Mouse (Mus musculus) cerebellum, postnatal 14 days (tissue): ENCODE data around the gene Pnpla6.
A peak's percentile ranks its signal among the peaks of the same experiment; 100 is the strongest.
"Not testable (repeated sequence)": the region's sequence is repeated elsewhere in the genome, so short reads cannot be mapped to it uniquely, and the experiment has no call there.

Experiments
- DNase-seq, 2 experiments: peaks; one replicate each; pipeline ENCODE4 v3.0.0; 2021; ENCODE audit warnings: mixed read lengths in 2 of 2

Pnpla6 gene

DNA sequence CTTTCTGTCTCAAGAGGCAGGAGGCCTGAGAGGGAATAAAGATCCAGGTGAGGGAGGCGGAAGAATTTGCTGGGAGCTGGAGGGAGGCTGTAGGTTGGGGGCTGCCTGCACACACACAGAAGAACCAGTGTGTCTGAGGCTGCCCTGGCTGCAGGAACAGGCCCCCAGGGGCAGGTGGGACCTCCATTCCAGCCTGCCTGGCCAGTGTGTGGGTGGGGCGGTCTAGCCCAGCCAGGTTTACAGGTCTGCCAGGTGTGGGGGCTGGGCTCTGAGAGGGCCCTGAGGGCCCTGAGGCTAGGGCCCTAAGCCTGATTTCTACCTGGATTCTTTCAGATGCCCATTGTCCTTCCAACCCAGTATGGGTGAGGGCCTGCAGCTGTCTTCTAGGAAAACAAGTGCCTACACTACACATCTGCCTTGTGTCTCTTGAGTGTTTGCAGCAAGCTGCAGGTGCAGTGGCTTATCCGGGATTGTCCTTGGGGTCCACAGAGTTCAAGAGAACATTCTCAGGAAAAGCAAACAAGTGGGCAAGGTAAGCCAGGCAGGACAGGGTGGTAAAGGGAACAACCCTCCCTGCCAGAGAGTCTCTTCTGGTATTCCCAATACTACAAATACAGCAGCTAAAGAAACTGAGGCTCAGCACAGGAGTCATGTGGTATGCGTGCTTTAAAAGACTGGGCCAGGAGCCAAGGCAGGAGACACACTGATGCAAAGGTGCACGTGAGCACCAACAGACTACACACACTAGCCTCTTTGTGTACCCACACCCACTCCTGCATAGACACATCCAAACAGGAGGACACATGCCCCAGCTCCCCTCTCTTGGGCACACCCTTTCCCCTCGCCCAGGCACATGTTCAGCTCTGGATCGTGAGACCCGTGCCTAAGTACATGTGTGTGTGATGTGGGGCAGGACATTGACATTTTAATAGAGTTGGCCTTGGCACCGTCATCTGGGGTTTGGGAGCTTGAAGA, 64.5 kb downstream of the Pnpla6 start:
- DNase-seq, result no peak

DNA sequence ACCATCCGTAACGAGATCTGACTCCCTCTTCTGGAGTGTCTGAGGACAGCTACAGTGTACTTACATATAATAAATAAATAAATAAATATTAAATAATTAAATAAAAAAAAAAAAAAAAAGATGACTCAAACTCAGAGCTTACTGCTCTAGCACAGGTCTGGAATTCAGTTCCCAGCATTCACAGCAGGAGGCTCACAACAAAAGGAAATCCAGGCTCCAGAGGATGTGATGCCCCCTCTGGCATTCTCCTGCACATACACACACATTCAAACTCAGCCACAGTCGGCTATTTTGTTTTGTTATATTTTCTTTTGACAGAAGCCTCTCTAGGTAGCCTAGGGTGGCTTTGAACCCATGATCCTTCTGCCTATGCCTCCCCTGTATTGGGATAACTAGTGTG, 66.8 kb downstream of the Pnpla6 start:
- not testable (repeated sequence) for DNase-seq

DNA sequence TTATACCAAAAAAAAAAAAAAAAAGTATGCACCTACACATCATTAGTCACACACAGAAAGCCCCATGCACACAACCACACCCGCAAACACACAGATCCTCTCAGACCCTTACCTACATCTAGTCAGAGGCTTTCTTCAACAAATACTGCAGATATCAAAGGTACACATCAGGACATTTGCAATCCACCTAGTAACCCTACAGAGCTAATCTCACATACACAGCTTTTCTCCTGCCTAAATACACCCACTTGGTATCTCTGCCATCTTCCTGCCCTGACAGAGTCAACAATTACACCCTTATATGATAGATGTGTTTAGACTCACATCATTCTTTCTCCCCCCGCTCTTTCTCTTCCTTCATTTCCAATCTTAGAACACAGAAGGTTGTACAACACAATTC, 71.3 kb downstream of the Pnpla6 start:
- no peak for DNase-seq

DNA sequence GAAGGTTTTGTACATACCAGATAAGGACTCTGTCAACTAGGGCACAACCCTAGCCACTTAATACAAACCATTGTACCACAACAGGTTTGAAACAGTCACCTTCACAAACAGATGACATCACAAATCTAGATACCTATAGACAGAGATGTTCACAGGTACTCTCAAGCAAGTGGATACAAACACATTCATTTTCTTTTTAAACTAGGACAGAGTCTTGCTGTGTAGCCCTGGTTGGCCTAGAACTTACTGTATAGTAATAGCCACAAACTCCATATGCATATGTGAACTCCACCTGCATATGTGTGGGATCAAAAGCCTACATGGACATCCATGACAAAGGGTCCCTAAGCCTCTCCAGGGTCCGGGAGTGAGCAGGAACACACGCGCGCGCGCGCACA, 71.8 kb downstream of the Pnpla6 start, which contains the start of gene Camsap3:
TSS of gene Camsap3 (plus strand) at position 301 of the 398 bp plus-strand sequence.
- DNase-seq, result no peak

DNA sequence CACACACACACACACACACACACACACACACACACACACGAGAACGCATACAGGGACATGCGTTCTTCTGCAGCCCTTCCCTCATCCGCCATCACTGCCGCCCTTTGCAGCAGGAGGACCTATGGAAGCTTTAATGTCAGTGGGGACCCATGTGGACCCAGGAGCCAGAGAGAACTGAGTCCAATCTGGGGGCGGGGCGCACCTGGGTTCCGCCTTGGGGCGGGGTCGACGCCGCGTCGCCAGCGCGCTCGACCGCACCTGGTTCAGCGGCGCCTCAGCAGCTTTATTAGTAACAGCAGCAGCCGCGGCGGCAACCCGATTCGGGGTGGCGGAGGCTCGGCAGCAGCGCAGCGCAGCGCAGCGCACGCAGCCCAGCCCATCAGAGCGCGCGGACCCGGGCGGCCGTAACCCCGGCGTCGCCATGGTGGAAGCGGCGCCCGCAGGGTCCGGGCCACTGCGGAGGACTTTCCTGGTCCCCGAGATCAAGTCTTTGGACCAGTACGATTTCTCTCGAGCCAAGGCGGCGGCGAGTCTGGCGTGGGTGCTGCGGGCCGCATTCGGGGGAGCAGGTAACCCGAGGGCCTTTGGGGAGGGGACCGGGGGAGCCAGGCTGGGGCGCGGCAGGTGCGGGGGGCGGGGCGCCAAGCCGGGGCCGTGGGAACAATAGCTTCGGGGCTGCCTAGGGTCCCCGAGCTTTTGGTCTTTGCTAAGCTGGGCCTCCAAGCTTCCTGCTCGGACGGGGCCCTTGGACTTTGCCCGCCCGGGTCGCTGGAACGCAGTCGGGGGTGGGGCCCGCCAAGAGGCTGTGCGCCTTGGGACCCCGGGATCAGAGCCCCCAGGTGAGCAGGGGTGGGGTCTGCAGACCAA, 72.4 kb downstream of the Pnpla6 start:
- DNase-seq, result peak; percentile 81 to 83

DNA sequence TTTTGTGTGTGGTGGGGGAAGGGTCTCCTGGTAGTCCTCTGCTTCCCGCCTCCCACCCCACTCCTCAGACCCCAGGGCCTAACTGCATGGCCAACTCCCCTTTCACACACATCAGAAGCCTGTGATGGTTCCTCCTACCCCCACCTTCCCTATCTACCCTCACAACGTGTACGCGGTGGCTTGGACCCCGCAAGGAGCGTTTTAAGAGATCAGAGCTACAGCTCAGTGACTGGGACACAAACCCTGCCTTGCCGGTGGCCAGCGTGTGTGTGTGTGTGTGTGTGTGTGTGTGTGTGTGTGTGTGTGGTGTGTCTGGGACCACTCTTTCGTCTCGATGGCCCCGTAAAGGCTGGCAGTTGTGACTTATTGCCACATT, 73.1 kb downstream of the Pnpla6 start:
- DNase-seq, result peak; percentile 36 to 52

DNA sequence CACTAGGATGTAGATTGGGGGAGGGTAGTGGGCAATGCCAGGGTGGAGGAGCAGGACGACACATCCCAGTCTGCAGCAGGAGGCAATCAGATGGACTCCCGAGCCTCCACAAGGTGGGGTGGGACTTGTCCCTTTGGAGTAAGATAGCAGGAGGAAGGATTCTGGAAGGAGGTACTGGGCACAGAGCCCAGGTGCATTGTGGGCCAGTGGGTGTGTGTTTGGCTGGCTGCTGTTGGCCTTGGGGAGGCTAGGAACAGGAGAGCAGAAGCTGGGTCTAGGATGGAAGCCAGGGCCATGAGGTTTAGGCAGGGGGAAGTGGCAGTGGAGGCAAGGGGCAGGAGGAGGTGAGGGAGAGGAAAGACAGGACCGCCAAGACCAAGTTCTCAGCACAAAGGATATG, 78.3 kb downstream of the Pnpla6 start:
- DNase-seq, result peak; percentile 65 to 69
